Mouse (Mus musculus) hindbrain, embryonic 11.5 days (tissue): Measurements from ENCODE around the gene Btbd9. TPM values are rescaled to one million over a fixed set of nuclear protein-coding genes. Genes with fewer than 3 reads are reported as not detected.

ENCODE experiments used
- ATAC-seq: fragments of 200-750 bp; cut with Nextera tagmentation; 2 replicates; pipeline ENCODE4 v1.8.0; 2017; ENCODE audit warnings: mild to moderate bottlenecking, moderate TSS enrichment, moderate library complexity; ENCODE audit not compliant: low FRiP score
- DNase-seq: peaks from one replicate; pipeline ENCODE4 v3.0.0-alpha.2; 2015; ENCODE audit warnings: low spot score
- H3K27ac ChIP-seq: fragments of 300-500 bp; sonication (generic); 2 replicates; pipeline ENCODE4 v1.5.1; 2014; ENCODE audit warnings: mild to moderate bottlenecking, low read depth, low read length
- H3K27me3 ChIP-seq: fragments of 300-500 bp; sonication (generic); 2 replicates; pipeline ENCODE4 v1.6.1; 2014; ENCODE audit warnings: mild to moderate bottlenecking, low read length, moderate library complexity, mixed read lengths; ENCODE audit not compliant: control insufficient read depth, insufficient read depth
- H3K36me3 ChIP-seq: fragments of 300-500 bp; sonication (generic); 2 replicates; pipeline ENCODE4 v1.6.1; 2014; ENCODE audit warnings: mild to moderate bottlenecking, low read length, moderate library complexity, mixed read lengths; ENCODE audit not compliant: control insufficient read depth, insufficient read depth
- H3K4me1 ChIP-seq: fragments of 300-500 bp; sonication (generic); replicated peaks from 2 replicates; pipeline ENCODE4 v1.6.1; 2014; ENCODE audit warnings: low read length, mixed read lengths; ENCODE audit not compliant: control insufficient read depth, insufficient read depth
- H3K4me2 ChIP-seq: fragments of 300-500 bp; sonication (generic); replicated peaks from 2 replicates; pipeline ENCODE4 v1.6.1; 2014; ENCODE audit warnings: mild to moderate bottlenecking, low read depth, low read length
- H3K4me3 ChIP-seq: fragments of 300-500 bp; sonication (generic); 2 replicates; pipeline ENCODE4 v1.5.1; 2014; ENCODE audit warnings: low read depth, low read length
- H3K9ac ChIP-seq: fragments of 300-500 bp; sonication (generic); 2 replicates; pipeline ENCODE4 v1.6.1; 2014; ENCODE audit warnings: low read depth, low read length
- H3K9me3 ChIP-seq: fragments of 300-500 bp; sonication (generic); 2 replicates; pipeline ENCODE4 v1.6.1; 2016; ENCODE audit warnings: low read length; ENCODE audit not compliant: control insufficient read depth
- WGBS: fragments of 180-500 bp; shearing (Covaris S2); extraction: QIAGEN DNeasy Blood & Tissue Kit; methylation state at CpG from one replicate; pipeline ENCODE4 v1.1.7; 2014; 5-methylcytosine and 5-hydroxymethylcytosine counted together
- polyA plus RNA-seq: library from polyadenylated mRNA; unstranded; fragments of >200 nt; fragmentation: Nextera tagmentation; extraction: Ambion mirVana; gene quantifications from 2 replicates; pipeline ENCODE4 v1.2.1, GENCODE M21; 2014

Btbd9 gene
- polyA plus RNA-seq, 1 experiment from 2014 or later = 63.0 TPM

DNA sequence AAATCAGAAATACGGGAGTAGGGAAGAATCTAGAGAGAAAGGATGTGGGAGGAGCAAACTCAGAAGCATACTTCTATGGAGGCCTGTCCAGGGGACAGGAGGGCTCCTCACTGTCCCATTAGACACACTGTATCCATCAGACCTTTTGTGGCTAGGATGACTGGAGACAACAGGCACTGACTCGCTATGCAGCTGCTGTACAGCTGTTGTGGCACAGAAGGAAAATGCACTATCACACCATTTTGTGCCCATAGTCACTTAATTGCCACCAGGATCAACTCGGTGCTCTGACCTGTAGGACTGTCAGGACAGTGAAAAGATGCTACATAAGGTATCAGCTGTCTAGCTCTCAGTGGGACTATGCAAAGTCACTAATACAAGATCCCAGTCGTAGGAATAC, 266.7 kb downstream of the Btbd9 start:
- Histone ChIP-seq H3K9ac (no peak overlapping the region), H3K27ac (no peak overlapping the region), H3K27me3 (no peaks in the 10 kb centered on the region), H3K36me3 (no peaks in the 10 kb centered on the region), H3K4me1 (no peaks in the 10 kb centered on the region), H3K9me3 (no peaks in the 10 kb centered on the region), H3K4me3 (no peak overlapping the region), H3K4me2 (no peak overlapping the region)
- ATAC-seq = no peak
- 78% methylated on average over 4 of the region's 4 CpGs for WGBS
- no peak for DNase-seq

DNA sequence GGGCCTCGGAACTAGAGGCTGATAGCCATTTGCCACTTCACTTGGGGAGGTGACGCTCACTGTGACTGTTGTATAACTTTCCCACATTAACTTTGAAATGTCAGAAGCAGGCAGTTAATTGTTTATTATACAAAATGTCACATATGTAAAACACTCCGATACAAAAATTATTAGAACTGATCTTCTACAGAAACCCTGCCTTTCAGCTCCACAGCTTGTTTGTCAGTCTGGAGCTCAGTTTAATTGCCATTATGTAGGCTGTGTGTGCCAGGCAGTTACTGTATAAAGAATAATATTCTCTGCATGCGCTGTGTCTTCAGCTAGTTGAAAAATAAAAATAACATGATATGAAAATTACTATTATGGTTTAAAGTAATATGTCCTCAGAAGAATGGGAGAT, 267.4 kb downstream of the Btbd9 start:
- no peak for ATAC-seq
- Histone ChIP-seq H3K4me1 (no peaks in the 10 kb centered on the region), H3K27me3 (no peaks in the 10 kb centered on the region), H3K27ac (no peak overlapping the region), H3K36me3 (no peaks in the 10 kb centered on the region), H3K9me3 (no peaks in the 10 kb centered on the region), H3K9ac (no peak overlapping the region), H3K4me2 (no peak overlapping the region), H3K4me3 (no peak overlapping the region)
- no peak for DNase-seq
- 88% methylated on average over 4 of the region's 4 CpGs for WGBS

DNA sequence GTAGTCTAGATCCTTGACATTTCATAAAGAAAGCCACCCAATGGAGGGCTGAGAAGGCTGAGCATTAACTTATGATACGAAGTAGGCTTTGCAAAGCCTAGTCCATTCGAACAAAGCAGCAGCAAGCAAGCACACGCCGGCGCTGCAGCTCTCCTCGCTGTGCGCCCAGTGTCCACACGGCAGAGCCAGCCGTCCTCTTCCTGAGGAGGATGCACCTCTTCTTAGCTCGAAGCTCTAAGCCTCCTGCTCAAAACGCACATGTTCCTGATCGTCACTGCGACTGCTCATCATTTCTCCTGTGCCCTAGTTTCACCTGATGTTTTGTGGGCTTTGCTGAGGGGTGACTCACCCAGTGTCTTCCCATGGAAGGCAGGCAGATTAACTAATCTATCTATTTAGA, 268.0 kb downstream of the Btbd9 start:
- DNase-seq (no peak), ATAC-seq (no peak)
- Histone ChIP-seq H3K27me3 (no peaks in the 10 kb centered on the region), H3K4me1 (no peaks in the 10 kb centered on the region), H3K9ac (no peak overlapping the region), H3K36me3 (no peaks in the 10 kb centered on the region), H3K9me3 (no peaks in the 10 kb centered on the region), H3K27ac (no peak overlapping the region), H3K4me2 (no peak overlapping the region), H3K4me3 (no peak overlapping the region)
- 88% methylated on average over 13 of the region's 13 CpGs for WGBS

DNA sequence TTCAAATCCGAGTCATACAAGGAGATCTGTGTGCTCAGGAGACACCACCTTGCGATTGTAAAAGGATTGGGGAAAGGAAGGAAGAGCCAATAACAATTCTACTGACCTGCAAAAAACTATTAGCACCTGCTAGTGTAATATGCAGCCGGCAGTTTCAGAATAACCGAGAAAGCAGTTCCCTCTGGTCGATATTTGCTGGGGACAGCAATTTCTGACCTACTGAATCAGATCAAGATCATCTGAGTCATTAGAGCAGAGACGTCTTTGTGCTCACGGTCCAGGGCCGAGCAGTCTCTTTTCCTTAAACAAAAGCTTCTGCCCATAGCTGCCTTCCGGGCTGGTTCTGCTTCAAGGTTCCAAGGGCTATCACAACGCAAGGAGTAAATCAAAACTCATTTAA, 269.1 kb downstream of the Btbd9 start:
- no peak overlapping the region for H3K4me2 ChIP-seq
- no peak for DNase-seq
- H3K27me3 ChIP-seq = no peaks in the 10 kb centered on the region
- ATAC-seq = no peak
- H3K9me3 ChIP-seq = no peaks in the 10 kb centered on the region
- no peak overlapping the region for H3K9ac ChIP-seq
- H3K4me3 ChIP-seq = no peak overlapping the region
- no peaks in the 10 kb centered on the region for H3K36me3 ChIP-seq
- 77% methylated on average over 10 of the region's 10 CpGs for WGBS
- no peak overlapping the region for H3K27ac ChIP-seq
- no peaks in the 10 kb centered on the region for H3K4me1 ChIP-seq

DNA sequence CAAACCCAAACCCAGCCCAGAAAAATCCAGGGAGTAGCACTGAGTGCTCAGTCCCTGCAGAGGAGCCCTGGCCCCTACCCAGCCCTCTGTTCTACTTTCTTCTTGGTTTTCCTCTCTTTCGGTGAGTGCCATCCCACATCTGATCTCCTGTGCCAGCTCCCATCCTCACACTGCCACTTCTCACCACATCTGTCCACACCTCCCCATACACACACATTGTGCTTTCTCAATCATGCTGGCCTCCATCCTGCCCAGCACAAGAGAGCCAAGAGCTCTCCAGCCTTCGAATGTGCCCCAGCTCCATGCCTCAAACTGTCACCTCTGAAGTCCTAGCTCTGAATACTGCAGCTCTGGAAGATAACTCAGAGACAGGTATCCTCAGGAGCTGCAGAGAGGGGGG, 271.5 kb downstream of the Btbd9 start:
- H3K4me2 ChIP-seq = no peak overlapping the region
- no peaks in the 10 kb centered on the region; the same call in 1 of the 2 replicates for H3K4me1 ChIP-seq
- no peak overlapping the region for H3K27ac ChIP-seq
- ATAC-seq (no peak), DNase-seq (no peak)
- H3K9me3 ChIP-seq = no peaks in the 10 kb centered on the region
- WGBS = 82% methylated on average over 2 of the region's 2 CpGs
- no peak overlapping the region for H3K4me3 ChIP-seq
- H3K9ac ChIP-seq = no peak overlapping the region
- no peaks in the 10 kb centered on the region for H3K27me3 ChIP-seq
- no peaks in the 10 kb centered on the region for H3K36me3 ChIP-seq

DNA sequence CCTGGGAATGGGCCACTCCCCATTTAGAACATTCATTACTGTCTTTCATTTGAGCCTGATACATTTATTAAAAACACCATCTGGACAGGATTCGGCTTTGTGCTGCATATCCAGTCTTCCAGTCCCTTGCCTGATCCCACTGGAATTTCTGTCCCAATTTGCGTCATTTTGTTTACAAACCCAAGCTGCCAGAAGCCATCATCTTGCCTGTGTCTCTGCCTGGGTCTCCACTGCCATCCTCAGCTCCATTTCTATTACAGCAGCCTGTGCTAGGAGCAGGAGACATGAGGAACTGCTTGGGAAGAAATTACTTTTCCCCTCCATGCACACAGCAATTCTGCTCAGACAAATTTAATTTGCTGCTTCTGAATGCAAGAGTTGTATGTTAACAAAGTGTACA, 274.9 kb downstream of the Btbd9 start:
- Histone ChIP-seq H3K27me3 (no peaks in the 10 kb centered on the region), H3K9ac (no peak overlapping the region), H3K4me1 (peaks cover 2% of the 10 kb centered on the region), H3K36me3 (no peaks in the 10 kb centered on the region), H3K4me2 (no peak overlapping the region), H3K4me3 (no peak overlapping the region), H3K9me3 (no peaks in the 10 kb centered on the region), H3K27ac (no peak overlapping the region)
- ATAC-seq = no peak
- no peak for DNase-seq
- WGBS = 75% methylated on average over 2 of the region's 2 CpGs

DNA sequence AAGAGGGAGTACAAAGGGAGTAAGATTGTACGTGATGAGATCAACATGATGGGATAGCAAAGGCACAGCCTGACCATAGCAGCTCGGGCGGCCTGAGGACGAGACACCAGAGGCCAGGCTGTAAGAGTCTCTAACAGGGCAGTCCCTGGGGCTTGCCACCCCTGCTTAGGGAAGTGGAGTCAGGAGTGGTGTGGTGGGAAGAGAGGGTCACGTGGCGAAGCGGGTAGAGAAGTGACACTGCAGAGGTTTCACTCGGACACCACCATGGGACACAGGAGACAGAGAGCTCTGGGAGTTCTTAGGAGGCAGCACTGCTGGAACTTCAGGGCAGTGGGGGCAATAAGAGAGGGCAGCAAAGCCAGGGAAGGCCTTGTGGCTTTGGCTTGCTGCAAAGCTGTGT, 278.9 kb downstream of the Btbd9 start:
- peaks cover 3% of the 10 kb centered on the region for H3K4me1 ChIP-seq
- DNase-seq (no peak), ATAC-seq (no peak)
- no peak overlapping the region for H3K4me2 ChIP-seq
- WGBS = 96% methylated on average over 8 of the region's 8 CpGs
- H3K27me3 ChIP-seq = no peaks in the 10 kb centered on the region
- no peak overlapping the region for H3K4me3 ChIP-seq
- H3K36me3 ChIP-seq = no peaks in the 10 kb centered on the region
- H3K27ac ChIP-seq = no peak overlapping the region
- H3K9me3 ChIP-seq = no peaks in the 10 kb centered on the region
- no peak overlapping the region for H3K9ac ChIP-seq

DNA sequence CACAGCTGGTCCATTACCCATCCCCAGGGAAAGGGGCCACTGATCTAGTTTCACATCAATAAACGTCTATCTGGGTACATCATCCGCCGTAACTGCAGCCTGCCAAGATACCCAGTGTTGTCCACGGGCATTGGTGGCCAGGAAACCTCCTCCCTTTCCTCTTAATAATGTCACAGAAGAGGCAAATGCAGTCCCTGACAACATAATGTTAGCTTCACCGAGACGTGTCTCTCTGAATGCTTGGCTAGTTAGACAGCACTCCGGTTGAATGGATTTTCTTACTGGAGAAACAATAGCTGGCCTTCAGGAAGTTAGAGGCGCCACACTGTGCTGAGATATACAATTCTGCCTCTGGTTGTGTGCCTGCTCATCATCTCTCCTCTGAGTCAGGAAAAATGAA, 280.2 kb downstream of the Btbd9 start:
- no peaks in the 10 kb centered on the region for H3K27me3 ChIP-seq
- H3K27ac ChIP-seq = peak overlapping the region; percentile 36

DNA sequence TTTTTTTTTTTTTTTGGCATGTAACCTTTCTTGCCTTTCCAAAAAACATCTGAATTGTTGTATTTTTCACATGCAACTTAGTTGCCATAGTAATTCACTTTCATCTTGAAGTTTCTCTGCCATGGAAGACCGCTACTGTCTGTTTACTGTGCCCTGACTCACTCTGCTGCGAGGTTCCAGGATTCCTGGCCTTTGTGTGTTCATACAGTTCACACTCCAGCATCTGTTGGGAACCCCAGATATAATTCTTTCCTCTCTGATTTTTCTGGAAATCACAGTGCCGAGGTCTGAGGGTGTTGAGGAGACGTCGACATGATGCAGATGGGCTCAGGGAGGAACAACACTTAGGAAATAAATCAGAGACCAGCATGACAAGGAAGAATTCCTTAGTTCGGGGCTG, 283.6 kb downstream of the Btbd9 start:
- ATAC-seq = no peak
- Histone ChIP-seq H3K27ac (no peak overlapping the region), H3K9me3 (no peaks in the 10 kb centered on the region), H3K36me3 (no peaks in the 10 kb centered on the region), H3K4me3 (no peak overlapping the region), H3K4me1 (peaks cover 3% of the 10 kb centered on the region; the same call in 1 of the 2 replicates), H3K4me2 (no peak overlapping the region), H3K9ac (no peak overlapping the region), H3K27me3 (no peaks in the 10 kb centered on the region)
- 75% methylated on average over 6 of the region's 6 CpGs for WGBS
- DNase-seq = no peak

More for the DNA sequence above, 280.2 kb downstream of the Btbd9 start:
- 46% methylated on average over 8 of the region's 8 CpGs for WGBS
- peak; percentile 32 for DNase-seq
- H3K36me3 ChIP-seq = no peaks in the 10 kb centered on the region
- ATAC-seq = no peak
- H3K4me3 ChIP-seq = no peak overlapping the region
- H3K9me3 ChIP-seq = no peaks in the 10 kb centered on the region
- H3K9ac ChIP-seq = no peak overlapping the region
- H3K4me2 ChIP-seq = no peak overlapping the region
- H3K4me1 ChIP-seq = peaks cover 3% of the 10 kb centered on the region
